Mouse (Mus musculus): ENCODE data around the gene Mllt11.

Gene Mllt11

DNA sequence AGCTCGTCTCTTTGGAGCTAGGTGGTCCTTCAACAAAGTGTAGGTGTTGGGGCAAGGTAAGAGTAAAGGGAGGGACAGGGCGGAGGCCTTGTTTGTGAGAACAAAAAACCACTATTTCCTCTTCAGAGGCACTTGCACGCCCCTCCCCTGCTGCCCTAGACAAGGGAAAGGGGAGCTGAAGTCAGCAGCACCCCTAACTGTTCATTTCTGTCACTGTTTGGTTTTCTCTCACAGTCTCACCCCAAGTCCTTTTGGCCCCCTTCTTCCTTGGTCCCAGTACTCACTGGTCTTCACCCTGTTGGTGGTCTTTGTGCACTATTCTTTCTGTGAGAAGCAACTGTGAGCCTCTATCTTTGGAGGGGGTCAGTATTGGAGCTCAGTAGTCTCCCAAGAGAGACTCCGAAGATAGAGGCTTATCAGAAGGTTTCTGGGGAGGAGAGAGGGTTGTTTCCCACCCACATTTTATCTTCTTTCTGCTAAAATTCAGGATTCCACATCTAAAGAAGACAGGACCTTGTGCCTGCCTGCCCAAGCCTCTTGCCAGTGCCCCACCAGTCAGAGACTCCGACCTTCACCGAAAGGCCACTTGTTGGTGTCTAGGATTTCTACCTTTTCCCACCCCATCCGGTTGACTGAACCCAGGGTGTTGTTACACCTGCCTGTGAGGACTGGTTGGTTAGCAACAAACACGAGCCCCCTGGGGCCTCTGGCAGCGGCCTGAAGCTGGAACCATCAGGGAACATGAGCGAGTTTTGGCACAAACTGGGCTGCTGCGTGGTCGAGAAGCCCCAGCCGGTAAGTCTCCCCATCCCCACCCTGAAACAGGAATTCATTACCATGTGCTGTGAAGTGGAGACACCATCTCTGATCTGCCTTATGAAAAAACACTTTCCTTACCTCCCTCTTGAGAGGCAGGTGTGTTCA, at the start of gene Mllt11:
Gene Mllt11 (minus strand): TSS at position 874 of the 924 bp plus-strand sequence.
- no peak for DNase-seq

DNA sequence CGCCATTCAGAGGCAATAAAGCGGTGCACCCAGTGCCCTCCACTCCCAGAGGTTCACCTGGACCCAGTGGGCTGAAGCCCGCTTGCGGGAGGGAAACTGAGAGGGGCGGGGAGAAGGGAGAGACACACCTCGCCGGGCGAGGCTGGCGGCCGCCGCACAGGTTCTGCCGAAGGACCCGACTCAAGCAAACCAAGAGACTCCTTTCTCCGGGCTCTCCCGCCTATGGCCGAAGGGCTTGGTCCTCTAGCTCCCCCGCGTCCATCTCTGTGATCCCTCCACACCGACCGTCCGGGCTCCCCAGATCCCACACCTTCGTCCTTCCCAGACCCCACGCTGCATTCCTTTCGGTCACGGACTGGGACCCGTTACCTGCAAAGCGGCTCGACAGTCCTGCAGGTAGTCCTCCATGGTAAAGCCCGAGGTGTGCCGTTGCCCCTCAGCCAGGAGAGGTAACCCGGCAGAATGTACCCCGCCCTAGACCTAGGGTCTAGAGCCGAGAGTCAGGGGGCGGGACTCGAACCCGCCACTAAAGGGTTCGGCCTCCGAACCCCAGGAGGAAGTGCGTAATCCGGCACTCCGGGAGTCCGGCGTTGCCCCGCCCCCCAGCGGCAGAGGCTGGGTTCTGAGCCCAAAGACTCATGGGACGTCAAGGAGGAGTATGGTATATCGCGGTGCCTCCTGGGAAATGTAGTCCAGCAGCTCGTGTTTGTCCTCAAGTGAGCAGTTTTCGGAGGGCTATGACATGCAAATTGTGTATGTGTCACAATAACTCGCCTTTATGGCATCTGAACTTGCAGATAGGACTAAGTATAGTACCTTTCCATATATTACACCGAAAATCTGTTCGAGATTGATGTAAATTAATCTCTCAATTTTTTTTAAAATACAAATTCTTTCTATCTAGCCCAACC, 49.5 kb upstream of the Mllt11 start, which contains the start of the genes Mindy1 and Prune1:
Gene Mindy1 (plus strand): TSS at position 130 of the 911 bp plus-strand sequence.
Gene Prune1 (minus strand): TSS at position 861 of the 911 bp plus-strand sequence.
- DNase-seq = peak; percentile 99

- DNase-seq = no peak
These were observed 48.8 kb upstream of the Mllt11 start for GRCm38 (mm10) chr3:95280747-95281146.

GRCm38 (mm10) chr3:95277149-95277551, 45.2 kb upstream of the Mllt11 start:
- no peak for DNase-seq

DNA sequence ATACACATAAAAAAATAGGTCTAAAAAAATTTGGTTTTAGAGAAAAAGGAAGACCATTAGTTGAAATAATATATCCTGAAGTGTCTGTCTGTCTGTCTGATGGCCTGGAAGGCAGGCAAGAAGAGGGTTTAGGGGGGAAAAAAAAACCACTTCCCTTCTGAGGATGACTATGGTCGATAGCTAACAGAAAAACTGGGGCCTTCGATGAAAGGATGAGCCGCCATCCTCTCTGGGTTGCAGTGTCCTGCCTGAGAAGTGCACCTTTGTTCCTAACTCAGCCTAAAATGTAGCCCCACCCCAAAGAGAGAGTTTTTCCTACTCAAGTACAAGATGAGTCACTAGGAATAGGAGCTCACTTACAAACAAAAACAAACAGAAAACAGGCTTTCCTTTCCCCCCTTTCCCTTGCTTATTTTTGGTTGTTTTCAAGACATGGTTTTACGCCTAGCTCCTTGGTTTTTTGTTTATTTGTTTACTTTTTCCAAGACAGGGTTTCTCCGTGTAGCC, 44.5 kb upstream of the Mllt11 start:
- no peak for DNase-seq

DNA sequence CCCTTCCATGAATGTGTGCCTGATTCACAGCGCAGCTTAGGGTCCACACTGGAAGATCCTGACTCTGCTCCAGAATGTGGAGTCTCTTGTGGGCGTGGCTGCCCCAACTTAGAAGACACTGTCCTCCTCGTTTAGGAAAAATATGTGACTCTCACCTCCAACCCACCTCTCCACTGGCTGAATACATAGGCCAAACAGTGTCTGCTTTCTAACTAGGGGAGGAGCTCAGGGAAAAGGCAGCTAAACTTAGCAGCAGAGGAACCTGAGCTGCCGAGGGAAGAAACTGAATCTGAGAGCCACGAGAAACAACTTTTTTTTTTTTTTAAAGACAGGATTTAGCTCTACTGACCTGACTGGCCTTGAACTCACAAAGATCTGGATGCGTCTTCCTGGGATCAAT, 43.2 kb upstream of the Mllt11 start:
- DNase-seq = no peak

DNA sequence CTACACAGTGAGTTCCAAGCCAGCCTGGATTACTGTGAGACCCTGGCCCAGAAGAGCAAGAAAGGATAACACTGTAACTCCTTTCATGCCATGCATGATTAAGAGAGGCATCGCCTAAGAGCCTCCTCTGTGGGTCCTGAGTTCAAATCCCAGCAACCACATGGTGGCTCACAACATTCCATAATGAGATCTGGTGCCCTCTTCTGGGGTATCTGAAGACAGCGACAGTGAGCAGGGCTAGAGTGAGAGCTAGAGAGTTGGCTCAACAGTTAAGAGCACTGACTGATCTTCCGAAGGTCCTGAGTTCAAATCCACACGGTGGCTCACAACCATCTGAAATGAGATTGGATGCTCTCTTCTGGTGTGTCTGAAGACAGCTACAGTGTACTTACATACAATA, 42.5 kb upstream of the Mllt11 start:
- no peak for DNase-seq

DNA sequence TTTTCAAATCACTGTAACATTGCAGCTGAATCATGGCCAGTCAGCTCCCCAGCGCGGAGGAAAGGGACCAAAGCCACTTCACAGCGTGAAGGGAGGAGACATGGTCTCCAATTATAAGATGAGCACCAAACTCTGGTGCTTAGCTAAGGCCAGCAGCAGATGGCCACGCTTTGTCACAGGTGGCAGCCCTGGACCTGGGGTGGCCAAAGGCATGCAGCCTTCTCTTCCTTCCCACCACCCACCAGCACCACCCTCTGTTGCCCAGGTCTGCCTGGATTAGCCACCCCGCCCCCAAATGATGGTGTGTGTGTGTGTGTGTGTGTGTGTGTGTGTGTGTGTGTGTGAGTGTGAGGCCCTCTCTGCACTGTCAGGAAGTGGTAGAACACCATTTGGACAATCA, 41.5 kb upstream of the Mllt11 start:
- DNase-seq = peak; percentile 89

- DNase-seq = no peak
These were observed 38.9 kb upstream of the Mllt11 start for GRCm38 (mm10) chr3:95270766-95271364.

GRCm38 (mm10) chr3:95269789-95270188, 37.8 kb upstream of the Mllt11 start:
- DNase-seq = no peak

DNA sequence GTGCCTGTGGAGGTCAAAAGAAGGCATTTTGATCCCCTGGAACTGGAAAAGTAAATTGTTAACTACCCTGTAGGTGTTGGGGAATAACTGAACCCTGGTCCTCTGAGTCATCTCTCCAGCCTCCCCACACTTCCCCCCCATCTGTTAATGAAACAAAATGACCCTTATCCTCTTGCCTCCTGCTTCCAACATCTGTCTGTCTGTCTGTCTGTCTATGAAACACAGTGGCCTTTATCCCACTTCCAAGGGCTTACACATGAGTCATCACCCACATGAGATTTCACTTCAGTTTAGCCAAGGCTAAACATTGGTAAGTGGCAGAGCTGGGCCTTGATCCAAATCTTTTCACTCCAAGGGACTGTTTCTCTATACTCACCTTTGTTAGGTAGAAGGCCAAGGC, 35.9 kb upstream of the Mllt11 start:
- DNase-seq = no peak

- DNase-seq = no peak
These were observed 34.1 kb upstream of the Mllt11 start for GRCm38 (mm10) chr3:95266052-95266451.

- DNase-seq = no peak
These were observed 32.8 kb upstream of the Mllt11 start for GRCm38 (mm10) chr3:95264724-95265123.

GRCm38 (mm10) chr3:95263089-95263739, 31.2 kb upstream of the Mllt11 start:
- DNase-seq = no peak

- no peak for DNase-seq
These were observed 30.0 kb upstream of the Mllt11 start for GRCm38 (mm10) chr3:95261975-95262374.

- no peak for DNase-seq
These were observed 25.0 kb upstream of the Mllt11 start for GRCm38 (mm10) chr3:95256931-95257330.

- no peak for DNase-seq
These were observed 18.9 kb upstream of the Mllt11 start, which contains the start of gene Bnipl for GRCm38 (mm10) chr3:95250783-95251424. Gene Bnipl, minus strand, starts transcription at chr3:95251193.

DNA sequence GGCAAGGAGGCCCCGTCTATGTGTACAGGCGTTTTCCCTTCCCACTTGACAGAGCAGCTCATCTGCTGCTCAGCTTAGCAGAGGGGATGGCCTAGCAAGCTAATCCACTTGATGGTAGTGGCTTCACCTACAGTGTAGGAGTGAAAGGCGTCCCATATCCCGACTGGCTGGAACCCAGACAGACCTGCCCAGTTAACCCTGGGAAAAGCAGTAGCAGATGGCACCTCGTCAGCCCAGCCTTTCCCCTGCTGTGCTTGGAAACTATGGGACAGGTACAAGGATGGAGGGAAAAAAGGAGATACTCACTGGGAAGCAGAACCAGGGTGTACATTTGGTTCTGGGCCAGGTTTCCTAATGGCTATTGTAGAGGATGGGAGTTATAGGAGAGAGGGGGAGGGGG, 18.4 kb upstream of the Mllt11 start:
- DNase-seq = peak; percentile 83

DNA sequence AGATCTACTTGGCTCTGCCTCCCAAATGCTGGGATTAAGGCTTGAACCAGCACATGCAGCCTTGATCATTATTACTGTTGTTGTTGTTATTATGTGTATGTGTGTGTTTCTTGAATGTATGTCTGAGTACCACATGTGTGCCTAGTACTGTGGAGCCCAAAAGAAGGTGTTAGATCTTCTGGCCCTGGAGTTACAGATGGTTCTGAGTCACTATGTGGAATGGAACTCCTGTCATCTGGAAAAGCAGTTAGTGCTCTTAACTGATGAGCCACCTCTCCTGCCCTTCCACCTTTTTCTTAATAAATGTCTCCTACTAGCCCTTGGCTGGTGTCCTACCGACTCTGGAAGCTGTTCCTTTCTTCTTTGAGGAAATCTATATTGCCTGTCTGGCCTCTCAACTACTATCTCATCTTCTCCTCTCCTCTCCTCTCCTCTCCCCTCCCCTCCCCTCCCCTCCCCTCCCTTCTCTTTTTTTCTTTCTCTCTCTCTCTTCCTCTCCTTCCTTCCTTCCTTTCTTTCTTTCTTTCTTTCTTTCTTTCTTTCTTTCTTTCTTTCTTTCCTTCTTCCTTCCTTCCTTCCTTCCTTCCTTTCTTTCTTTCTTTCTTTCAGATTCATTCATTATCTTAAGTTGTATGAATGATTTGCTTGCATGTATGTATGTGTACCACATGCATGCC, 15.8 kb upstream of the Mllt11 start:
- DNase-seq = no peak

DNA sequence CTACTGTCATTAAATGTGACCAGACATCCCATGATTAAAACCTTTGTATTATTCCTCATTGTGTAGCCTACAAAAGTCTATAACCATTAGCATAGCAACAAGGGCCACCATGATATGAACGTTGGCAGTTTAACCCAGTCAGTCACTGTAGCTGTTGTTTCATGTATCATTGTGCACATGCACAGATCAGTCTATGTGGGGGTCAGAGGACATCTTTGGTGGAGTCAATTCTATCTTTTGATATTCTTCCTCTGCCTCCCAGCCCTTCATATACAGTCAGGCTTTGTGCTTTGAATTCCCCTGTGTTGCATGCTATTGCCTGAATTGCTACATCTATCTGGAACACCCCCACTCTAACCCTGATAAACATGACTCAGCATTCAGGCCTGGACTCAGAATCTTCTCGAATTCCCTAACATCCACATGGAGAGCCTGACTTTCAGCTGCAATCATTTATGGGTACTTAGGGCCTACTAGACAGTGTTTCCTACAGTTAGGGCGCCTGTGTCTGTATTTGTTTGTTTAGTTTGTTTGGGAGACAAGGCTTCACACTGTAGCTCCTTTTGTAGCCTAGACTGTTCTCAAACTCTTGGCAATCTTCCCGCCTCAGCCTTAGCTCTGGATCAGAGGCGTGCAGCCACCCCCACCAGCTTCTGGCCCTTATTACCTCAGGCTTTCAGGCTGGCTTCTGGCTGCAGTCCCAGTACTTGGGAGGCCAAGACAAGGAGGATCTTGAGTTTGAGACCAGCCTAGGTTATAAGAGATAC, 14.7 kb upstream of the Mllt11 start:
- peak; percentile 47 for DNase-seq

All from cerebellum, adult 8-10 months (tissue).